Mouse (Mus musculus): ENCODE results near the gene Best2. TPM values are rescaled to one million over a fixed set of nuclear protein-coding genes. Genes with fewer than 3 reads are reported as not detected.
A peak's percentile ranks its signal among the peaks of the same experiment; 100 is the strongest.

Best2 gene
- polyA plus RNA-seq, 1 experiment, result 0.07 TPM

DNA sequence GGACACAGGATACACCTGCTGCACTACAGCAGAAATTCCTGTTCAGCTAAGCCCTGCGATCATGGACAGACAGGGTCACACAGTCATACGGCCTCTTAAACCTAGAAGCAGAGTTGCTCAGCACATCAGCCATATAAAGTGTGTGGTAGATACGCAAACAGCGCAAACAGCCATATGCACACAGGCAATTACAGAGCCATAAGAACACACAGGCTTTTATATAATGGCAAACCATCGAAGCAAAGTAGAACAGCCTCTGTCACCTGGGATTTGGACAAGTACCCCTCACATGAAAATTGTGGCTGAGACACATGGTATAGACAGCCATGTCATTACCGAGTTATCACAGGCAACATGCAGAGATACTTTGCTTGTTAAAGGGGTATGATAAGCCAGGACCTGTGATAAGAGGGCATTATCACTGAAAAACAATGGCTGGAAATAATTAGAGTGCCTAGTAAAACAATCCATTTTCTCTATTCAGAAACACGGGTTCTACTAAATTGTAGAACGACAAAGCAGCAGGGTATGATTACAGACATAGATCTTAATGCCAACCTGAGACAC lies 27.9 kb downstream of the Best2 start:
- peak overlapping the region; percentile 59 for H3K4me3 ChIP-seq (replicated peaks; ENCODE audit: insufficient read depth, low read depth, low read length)
- no peak for DNase-seq
- WGBS, result 31% methylated on average over 8 of the region's 8 CpGs
- H3K27me3 ChIP-seq (ENCODE audit: control insufficient read depth, insufficient read depth, low read length), result no peaks in the 10 kb centered on the region
- TF ChIP-seq POLR2A (IDR thresholded peaks at IDR 0.05; ENCODE audit: borderline replicate concordance, insufficient read depth, low read length) (no peak), CTCF (IDR thresholded peaks at IDR 0.05; ENCODE audit: borderline replicate concordance, insufficient read depth, low read depth, low read length) (no peak)
- peak overlapping the region; percentile 67 for H3K27ac ChIP-seq (ENCODE audit: insufficient read depth, low read length)
- peaks cover 5% of the 10 kb centered on the region; the same call in 1 of the 2 replicates for H3K4me1 ChIP-seq (ENCODE audit: control insufficient read depth, insufficient read depth, low read length)

DNA sequence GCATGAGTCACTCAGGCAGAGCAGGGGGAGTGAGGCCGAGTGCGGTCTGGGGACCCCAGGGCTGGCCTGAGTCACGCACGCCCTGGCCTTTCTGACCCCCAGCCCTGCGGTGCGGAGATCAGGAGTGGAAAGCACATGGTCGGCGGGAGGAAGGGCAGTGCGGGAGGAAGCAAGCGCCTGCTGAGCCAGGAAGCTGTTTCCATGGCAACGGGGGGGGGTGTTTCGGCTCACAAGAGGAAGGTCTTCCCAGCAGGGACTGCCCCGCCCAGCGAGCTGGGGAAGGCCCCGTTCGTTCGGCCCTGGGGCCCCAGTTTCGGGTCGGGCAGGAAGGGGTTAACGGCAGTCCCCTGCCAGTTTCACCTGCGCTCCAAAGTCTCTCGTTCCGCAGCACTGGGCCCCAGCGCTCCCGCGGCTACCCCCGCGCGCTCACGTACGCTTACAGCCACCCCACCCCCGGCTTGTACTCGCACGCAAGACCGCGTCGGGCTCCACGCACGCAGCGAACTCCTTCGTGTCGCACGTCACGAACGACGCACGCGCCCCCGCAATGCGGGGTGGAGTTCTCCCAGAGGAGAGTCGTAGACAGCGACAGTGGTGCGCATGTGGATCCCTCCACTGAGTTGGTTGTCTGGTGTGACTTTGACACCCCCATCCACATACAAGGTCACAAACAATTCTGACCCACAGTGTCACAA lies 28.5 kb downstream of the Best2 start:
- under 1% methylated on average over 53 of the region's 53 CpGs for WGBS

DNA sequence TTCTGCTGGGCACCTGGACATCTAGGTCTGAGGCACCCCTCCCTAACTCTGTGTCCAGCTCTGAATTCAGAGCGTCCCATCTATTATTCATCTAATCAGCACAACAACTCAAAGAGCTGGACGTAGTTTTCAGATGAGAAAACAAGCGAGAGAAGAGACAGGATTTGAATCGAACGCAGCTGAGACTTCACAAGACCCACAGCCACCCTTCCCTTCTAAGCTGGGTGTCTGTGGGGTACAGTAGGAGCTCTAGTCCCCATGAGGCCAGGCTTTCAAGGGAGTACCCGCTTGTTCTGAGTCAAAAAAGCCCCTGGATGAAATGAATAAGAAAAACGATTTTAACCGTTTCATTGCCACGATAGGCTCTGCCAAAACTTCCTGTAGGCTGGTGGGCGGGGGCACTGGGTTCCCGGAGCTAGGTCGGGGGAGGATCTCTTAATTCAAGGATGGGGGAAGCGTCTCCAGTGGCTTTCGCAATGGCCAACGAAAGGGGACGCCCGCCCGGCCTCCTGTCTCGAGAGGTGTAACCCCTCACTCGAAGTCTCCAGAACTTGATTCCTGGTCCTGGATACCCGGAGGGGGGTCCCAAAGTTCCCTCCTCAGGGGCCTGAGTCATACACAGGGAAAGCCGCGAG lies 29.2 kb downstream of the Best2 start:
- no peak for TF ChIP-seq CTCF (IDR thresholded peaks at IDR 0.05; ENCODE audit: borderline replicate concordance, insufficient read depth, low read depth, low read length)
- TF ChIP-seq POLR2A (IDR thresholded peaks at IDR 0.05; ENCODE audit: borderline replicate concordance, insufficient read depth, low read length), result no peak
- 4% methylated on average over 23 of the region's 23 CpGs for WGBS
- Histone ChIP-seq H3K4me1 (ENCODE audit: control insufficient read depth, insufficient read depth, low read length) (peaks cover 5% of the 10 kb centered on the region), H3K27ac (ENCODE audit: insufficient read depth, low read length) (peak overlapping the region; percentile 43), H3K4me3 (replicated peaks; ENCODE audit: insufficient read depth, low read depth, low read length) (peak overlapping the region; percentile 59), H3K27me3 (ENCODE audit: control insufficient read depth, insufficient read depth, low read length) (no peaks in the 10 kb centered on the region)
- no peak for DNase-seq

More for the DNA sequence above, 28.5 kb downstream of the Best2 start:
- no peak for TF ChIP-seq CTCF (IDR thresholded peaks at IDR 0.05; ENCODE audit: borderline replicate concordance, insufficient read depth, low read depth, low read length)
- TF ChIP-seq POLR2A (IDR thresholded peaks at IDR 0.05; ENCODE audit: borderline replicate concordance, insufficient read depth, low read length), result peak; percentile 97
- Histone ChIP-seq H3K4me1 (ENCODE audit: control insufficient read depth, insufficient read depth, low read length) (peaks cover 7% of the 10 kb centered on the region), H3K27ac (ENCODE audit: insufficient read depth, low read length) (peak overlapping the region; percentile 67), H3K27me3 (ENCODE audit: control insufficient read depth, insufficient read depth, low read length) (no peaks in the 10 kb centered on the region), H3K4me3 (replicated peaks; ENCODE audit: insufficient read depth, low read depth, low read length) (peak overlapping the region; percentile 59)
- DNase-seq, result peak; percentile 94

DNA sequence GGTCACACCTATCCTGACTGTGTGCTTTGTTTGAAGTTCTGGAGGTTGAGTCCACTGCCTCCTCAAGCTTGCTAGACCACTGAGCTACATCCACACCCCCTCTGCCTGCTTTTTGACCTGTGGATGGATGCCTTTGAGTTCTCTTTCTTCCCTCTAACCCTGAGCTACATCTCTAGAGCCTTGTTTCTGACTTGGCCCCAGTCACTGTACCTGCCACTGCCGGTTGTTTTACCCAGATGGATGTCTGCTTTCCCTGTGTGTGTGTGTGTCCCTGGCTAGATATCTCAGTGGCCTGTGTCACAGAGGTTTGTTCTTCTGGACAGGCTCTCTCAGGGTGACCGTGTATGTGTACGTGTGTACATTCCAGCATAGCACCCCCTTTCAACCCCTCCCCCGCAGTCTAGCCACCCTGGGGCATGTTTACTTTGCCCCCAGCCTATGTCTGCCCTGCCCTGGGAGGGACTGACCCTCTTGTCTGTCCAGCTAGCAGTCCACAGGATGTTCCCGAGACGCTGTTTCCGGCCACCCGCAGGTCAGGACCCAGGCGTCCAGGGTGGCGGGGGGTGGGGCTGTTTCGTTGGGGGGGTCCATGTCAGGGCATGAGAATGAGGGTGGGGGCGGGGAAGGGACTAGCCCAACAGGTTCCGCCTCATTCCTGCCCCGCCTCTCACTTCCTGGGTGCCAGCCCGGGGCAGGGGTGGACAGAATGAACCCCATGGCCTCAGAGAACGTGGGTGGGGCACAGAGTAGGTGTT lies 29.9 kb downstream of the Best2 start:
- Histone ChIP-seq H3K27ac (ENCODE audit: insufficient read depth, low read length) (no peak overlapping the region), H3K4me1 (ENCODE audit: control insufficient read depth, insufficient read depth, low read length) (peaks cover 5% of the 10 kb centered on the region), H3K27me3 (ENCODE audit: control insufficient read depth, insufficient read depth, low read length) (no peaks in the 10 kb centered on the region), H3K4me3 (replicated peaks; ENCODE audit: insufficient read depth, low read depth, low read length) (no peak overlapping the region)
- WGBS, result 27% methylated on average over 16 of the region's 16 CpGs
- TF ChIP-seq POLR2A (IDR thresholded peaks at IDR 0.05; ENCODE audit: borderline replicate concordance, insufficient read depth, low read length) (no peak), CTCF (IDR thresholded peaks at IDR 0.05; ENCODE audit: borderline replicate concordance, insufficient read depth, low read depth, low read length) (no peak)
- no peak for DNase-seq

DNA sequence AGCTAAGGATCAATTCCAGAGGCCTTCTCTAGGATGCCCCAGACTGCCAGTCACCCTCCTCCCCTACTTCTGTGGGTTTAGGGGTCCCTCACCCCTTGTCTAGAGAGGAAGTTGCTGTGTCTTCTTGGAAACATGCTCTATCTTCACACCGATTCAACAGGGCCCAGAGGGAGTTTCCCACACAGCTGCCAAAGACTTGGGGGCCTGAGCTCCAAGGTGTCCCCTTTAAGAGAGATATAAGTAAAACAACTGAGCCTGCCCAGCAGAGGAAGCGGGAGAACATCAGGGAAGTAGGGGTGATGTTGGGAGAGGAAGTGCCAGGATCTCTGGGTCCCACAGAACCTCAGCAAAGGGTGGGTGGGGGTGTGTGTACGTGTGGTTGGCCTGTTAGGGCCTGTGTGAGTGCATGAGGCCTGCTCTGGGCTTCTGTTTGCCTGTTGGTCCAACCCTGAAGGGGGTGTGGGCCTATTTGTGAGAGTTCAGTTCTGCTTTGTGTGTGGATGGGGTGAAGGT lies 31.8 kb downstream of the Best2 start:
- no peaks in the 10 kb centered on the region for H3K27me3 ChIP-seq (ENCODE audit: control insufficient read depth, insufficient read depth, low read length)
- 69% methylated on average over 3 of the region's 3 CpGs for WGBS
- TF ChIP-seq CTCF (IDR thresholded peaks at IDR 0.05; ENCODE audit: borderline replicate concordance, insufficient read depth, low read depth, low read length) (no peak), POLR2A (IDR thresholded peaks at IDR 0.05; ENCODE audit: borderline replicate concordance, insufficient read depth, low read length) (no peak)
- no peak overlapping the region for H3K27ac ChIP-seq (ENCODE audit: insufficient read depth, low read length)
- H3K4me1 ChIP-seq (ENCODE audit: control insufficient read depth, insufficient read depth, low read length), result peaks cover 5% of the 10 kb centered on the region
- no peak for DNase-seq
- no peak overlapping the region for H3K4me3 ChIP-seq (replicated peaks; ENCODE audit: insufficient read depth, low read depth, low read length)

DNA sequence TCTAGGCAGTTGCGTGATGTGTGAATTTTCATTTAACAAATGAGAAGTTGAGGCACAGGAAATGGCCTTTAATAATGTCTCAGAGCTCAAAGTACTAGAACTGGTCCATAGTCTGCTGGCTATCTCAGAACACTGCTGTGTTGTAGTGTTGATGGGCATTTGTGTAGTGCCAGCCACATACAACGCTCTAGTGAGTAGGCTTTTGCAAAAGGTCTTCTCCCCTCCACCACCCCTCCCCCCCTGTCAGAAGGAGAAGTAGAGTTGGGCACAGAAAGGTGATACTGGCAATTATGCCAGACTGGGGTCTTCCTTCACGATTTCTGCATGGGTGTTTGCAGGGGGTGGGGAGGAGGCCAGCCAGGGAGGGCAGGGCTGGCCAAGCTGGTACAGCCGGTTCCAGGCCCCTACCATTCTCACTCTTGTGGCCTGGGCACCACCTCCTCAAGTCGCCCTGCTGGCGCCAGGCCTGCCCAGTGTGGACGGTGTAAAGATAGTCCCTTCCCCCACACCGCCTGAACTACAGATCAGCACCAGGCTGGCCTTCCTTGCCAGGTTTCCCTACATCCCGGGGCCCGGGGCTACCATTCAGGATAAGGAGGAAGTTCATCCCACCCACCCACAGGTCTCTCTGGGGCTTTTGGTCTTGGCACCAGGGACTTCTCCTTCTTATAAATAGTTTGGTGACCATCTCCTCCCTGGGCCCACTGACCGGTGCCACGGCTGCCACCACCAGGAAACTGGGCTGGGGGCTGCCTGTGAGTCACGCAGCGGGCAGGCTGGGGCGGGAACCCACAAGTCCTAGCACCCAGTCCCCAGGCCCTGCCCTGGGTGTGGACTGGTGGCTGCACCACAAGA lies 32.5 kb downstream of the Best2 start:
- peaks cover 5% of the 10 kb centered on the region for H3K4me1 ChIP-seq (ENCODE audit: control insufficient read depth, insufficient read depth, low read length)
- WGBS, result 61% methylated on average over 15 of the region's 15 CpGs
- TF ChIP-seq CTCF (IDR thresholded peaks at IDR 0.05; ENCODE audit: borderline replicate concordance, insufficient read depth, low read depth, low read length) (no peak), POLR2A (IDR thresholded peaks at IDR 0.05; ENCODE audit: borderline replicate concordance, insufficient read depth, low read length) (no peak)
- no peak overlapping the region for H3K27ac ChIP-seq (ENCODE audit: insufficient read depth, low read length)
- peak in 1 of 2 experiments; percentile 14 for DNase-seq
- no peaks in the 10 kb centered on the region for H3K27me3 ChIP-seq (ENCODE audit: control insufficient read depth, insufficient read depth, low read length)
- no peak overlapping the region for H3K4me3 ChIP-seq (replicated peaks; ENCODE audit: insufficient read depth, low read depth, low read length)

Data from cerebellum, adult 2 months (tissue).